Mouse (Mus musculus): ENCODE data around the gene Tinag. TPM values are rescaled to one million over a fixed set of nuclear protein-coding genes. Genes with fewer than 3 reads are reported as not detected.
"Not testable (repeated sequence)": the region's sequence is repeated elsewhere in the genome, so short reads cannot be mapped to it uniquely, and the experiment has no call there.

Gene Tinag
- total RNA-seq (2021): not detected

- intact Hi-C loops (cut with DNase I): no loop called here
Measured at GRCm38 (mm10) chr9:77045585-77045984, at the start of gene Tinag. Tinag (minus strand) TSS chr9:77045794.

GRCm38 (mm10) chr9:77083221-77083620 is 37.6 kb upstream of the Tinag start:
- intact Hi-C loops (cut with DNase I); DNase-seq (ENCODE audit: low spot score): not testable (repeated sequence)

More at GRCm38 (mm10) chr9:77045585-77045984, at the start of gene Tinag:
- no peak for DNase-seq (ENCODE audit: low spot score)

DNA sequence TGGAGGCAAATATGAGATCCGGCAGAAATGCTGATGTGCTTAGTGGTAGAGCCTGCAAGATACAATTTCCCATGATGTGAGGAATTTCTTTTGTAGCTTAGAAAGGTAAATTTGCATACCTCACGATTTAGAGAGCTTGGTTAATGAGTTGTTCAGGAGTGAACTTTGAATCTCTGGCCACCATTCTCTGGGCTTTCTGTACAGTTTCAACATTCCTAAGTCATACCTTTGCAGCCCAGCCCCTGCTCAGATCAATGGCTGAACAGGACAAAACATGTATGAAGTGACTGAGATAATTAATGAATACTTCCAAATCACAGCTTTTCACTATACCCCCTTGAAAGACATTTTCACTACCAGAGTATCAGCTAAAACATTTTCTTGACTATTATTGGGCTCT is 26.1 kb upstream of the Tinag start:
- DNase-seq (ENCODE audit: low spot score): no peak
- intact Hi-C loops (cut with DNase I): no loop called here

DNA sequence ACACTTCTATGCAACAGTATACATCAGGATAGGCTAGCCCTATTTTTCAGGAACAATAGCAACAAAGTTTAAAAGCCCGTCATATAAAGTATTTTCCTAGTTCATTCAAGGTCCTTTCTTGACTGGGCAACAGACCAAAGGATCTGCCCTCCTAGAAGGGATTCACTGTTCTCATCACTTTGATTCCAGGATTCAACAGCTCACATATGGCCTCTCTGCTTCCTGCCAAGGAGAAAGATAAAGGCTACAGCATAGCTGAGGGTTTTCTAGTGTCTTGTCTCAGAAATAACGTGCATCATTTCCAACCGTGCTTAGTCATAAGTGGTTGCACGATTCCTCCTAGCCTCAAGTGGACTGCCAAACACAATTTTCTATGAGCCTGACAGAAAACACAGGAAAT is 11.0 kb upstream of the Tinag start:
- intact Hi-C loops (cut with DNase I): no loop called here
- no peak for DNase-seq (ENCODE audit: low spot score)

DNA sequence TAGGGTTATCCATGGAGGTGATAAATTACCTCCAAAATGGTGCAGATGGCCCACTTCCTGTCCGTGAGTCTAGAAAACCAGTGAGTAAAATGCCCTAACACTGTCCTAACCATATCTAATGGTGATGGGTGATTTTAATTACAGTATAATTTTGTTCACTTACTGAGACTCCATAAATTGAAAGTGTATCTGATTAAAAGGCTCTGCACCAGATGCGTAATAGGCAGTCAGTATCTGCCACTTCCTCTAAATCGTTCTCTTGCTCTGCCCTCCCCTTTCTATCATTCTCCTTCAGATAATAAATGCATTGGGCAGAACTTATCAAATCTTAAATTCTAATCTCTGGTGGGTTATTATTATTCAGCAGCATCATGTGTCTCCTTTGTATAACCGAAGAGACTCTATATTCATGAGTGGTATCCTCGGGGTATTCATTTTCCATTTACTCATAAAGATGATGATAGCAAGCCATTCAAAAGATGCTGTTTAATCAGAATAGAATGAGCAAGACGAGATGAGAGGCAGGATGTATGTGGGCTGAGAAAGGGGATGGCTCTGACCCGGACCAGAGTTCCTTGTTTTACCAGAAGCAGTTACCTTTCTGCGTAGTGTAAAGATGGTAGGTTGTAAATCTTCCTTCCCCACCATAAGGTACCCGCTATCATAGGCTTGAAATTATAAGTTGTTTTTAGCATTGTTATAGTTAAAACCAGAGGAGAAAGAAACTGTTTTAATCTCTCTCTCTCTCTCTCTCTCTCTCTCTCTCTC is 9.0 kb upstream of the Tinag start:
- no peak for DNase-seq (ENCODE audit: low spot score)
- intact Hi-C loops (cut with DNase I): no loop called here

- intact Hi-C loops (cut with DNase I): no loop called here
- no peak for DNase-seq (ENCODE audit: low spot score)
Measured at GRCm38 (mm10) chr9:77051406-77051805, 5.8 kb upstream of the Tinag start.

GRCm38 (mm10) chr9:77049669-77050068 is 4.1 kb upstream of the Tinag start:
- intact Hi-C loops (cut with DNase I): no loop called here

GRCm38 (mm10) chr9:77046067-77046715 is 597 bp upstream of the Tinag start:
- DNase-seq (ENCODE audit: low spot score): no peak
- intact Hi-C loops (cut with DNase I): no loop called here

More at GRCm38 (mm10) chr9:77049669-77050068, 4.1 kb upstream of the Tinag start:
- DNase-seq (ENCODE audit: low spot score): no peak

GRCm38 (mm10) chr9:77035361-77035760 is 10.2 kb downstream of the Tinag start:
- DNase-seq (ENCODE audit: low spot score): no peak
- intact Hi-C loops (cut with DNase I): no loop called here

DNA sequence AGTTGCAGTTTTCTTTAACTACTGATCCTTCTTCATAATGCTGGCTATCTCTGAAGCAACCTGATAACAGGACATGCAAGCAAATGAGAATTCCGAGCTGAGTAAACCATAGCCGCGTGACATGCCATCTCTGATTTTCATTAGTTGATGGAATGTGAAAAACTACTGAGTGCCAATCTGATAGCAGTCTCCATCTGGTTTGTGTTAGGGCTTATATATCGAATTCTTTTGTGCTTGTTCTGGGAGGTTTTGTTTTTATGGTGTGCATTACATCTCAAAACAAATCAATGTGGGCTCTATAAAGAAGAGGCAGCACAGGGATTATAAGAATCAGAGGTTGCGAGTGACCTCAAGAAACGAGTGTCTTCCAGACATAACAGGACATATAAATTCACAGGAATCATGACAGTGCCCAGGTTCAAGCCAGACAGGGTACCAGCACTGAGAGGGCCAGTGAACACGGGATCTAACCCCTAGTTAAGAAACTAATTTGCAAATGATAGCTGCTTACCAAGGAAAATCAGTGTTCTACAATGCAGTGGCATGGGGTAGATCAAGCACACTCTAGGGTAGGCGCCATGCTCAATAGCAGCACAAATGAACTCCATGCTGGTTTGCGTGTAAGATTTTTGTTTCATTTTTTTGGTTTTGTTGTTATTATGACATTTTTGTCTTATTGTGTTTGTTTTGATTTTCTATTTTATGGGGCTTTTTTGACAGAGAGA is 13.0 kb downstream of the Tinag start:
- intact Hi-C loops (cut with DNase I): no loop called here
- DNase-seq (ENCODE audit: low spot score): no peak

- intact Hi-C loops (cut with DNase I): no loop called here
- DNase-seq (ENCODE audit: low spot score): no peak
Measured at GRCm38 (mm10) chr9:77025271-77025670, 20.3 kb downstream of the Tinag start.

DNA sequence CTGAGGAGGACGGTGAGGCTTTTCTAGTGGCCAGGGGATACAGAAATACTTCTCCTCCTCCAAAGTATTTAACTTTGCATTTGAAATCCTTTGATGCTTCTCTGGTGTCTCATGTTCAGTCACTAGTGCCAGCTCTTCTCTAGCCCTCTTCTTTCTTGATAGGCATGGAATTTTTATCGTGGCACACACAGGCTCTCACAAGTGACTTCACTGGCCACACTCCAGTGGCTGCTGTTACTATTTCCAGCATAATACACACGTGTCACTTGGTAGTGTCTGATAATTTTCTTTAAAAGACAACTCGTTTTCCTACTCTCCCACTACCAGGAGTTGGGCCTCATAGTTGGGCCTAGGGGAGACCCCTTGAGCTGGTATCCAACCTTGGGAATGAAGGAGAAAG is 26.7 kb downstream of the Tinag start:
- intact Hi-C loops (cut with DNase I): no loop called here
- DNase-seq (ENCODE audit: low spot score): no peak

- no peak for DNase-seq (ENCODE audit: low spot score)
Measured at GRCm38 (mm10) chr9:76996021-76996420, 49.6 kb downstream of the Tinag start.

DNA sequence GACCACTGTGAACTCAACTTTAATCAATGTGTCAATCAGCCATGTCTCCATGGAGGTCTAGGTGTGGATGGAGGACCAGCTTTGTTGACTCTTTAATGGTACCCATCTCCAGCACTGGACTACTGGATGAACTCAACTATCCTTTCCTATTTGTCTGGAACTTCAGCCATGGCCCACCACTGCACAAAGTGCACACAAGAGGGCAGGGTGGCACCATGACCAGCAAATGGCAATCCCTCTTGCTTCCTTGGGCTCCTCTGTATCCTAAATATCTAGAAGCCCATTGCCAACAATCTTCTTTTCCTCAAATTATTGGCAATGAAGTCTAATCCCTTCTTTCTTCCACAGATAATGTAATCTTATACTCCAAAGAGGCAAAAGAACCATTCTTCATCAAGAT is 55.6 kb downstream of the Tinag start:
- intact Hi-C loops (cut with DNase I): loop anchor here (2.0 kb wide), 1 partner anchor 391 kb away; no protein-coding TSS in a partner anchor
- no peak for DNase-seq (ENCODE audit: low spot score)

More at GRCm38 (mm10) chr9:76996021-76996420, 49.6 kb downstream of the Tinag start:
- intact Hi-C loops (cut with DNase I): no loop called here

GRCm38 (mm10) chr9:76934813-76935212 is 110.8 kb downstream of the Tinag start:
- no peak for DNase-seq (ENCODE audit: low spot score)
- intact Hi-C loops (cut with DNase I): no loop called here

GRCm38 (mm10) chr9:76915093-76915661 is 130.4 kb downstream of the Tinag start:
- DNase-seq (ENCODE audit: low spot score): no peak
- intact Hi-C loops (cut with DNase I): no loop called here
